Mouse (Mus musculus) embryonic facial prominence, embryonic 11.5 days (tissue): ENCODE measurements around the gene Mthfs. TPM values are rescaled to one million over a fixed set of nuclear protein-coding genes. Genes with fewer than 3 reads are reported as not detected.
"Not testable (repeated sequence)": the region's sequence is repeated elsewhere in the genome, so short reads cannot be mapped to it uniquely, and the experiment has no call there.

ENCODE experiments used
- ATAC-seq: fragments of 200-750 bp; cut with Nextera tagmentation; replicated peaks from 2 replicates; pipeline ENCODE4 v1.8.0; 2017; ENCODE audit warnings: low read depth; ENCODE audit not compliant: insufficient number of reproducible peaks, low FRiP score, low TSS enrichment
- DNase-seq: peaks from one replicate; pipeline ENCODE4 v3.0.0-alpha.2; 2015; ENCODE audit warnings: low spot score
- H3K27ac ChIP-seq: fragments of 300-500 bp; sonication (generic); replicated peaks from 2 replicates; pipeline ENCODE4 v1.5.1; 2014; ENCODE audit warnings: mild to moderate bottlenecking, low read depth, low read length, control low read depth
- H3K27me3 ChIP-seq: fragments of 300-500 bp; sonication (generic); 2 replicates; pipeline ENCODE4 v1.6.1; 2014; ENCODE audit warnings: mild to moderate bottlenecking, low read length, moderate library complexity, mixed read lengths; ENCODE audit not compliant: control insufficient read depth, insufficient read depth
- H3K36me3 ChIP-seq: fragments of 300-500 bp; sonication (generic); replicated peaks from 2 replicates; pipeline ENCODE4 v1.6.1; 2014; ENCODE audit warnings: low read depth, mild to moderate bottlenecking, low read length, moderate library complexity, mixed read lengths; ENCODE audit not compliant: control insufficient read depth, insufficient read depth
- H3K4me1 ChIP-seq: fragments of 300-500 bp; sonication (generic); 2 replicates; pipeline ENCODE4 v1.6.1; 2014; ENCODE audit warnings: low read length, mixed read lengths; ENCODE audit not compliant: control insufficient read depth, insufficient read depth
- H3K4me2 ChIP-seq: fragments of 300-500 bp; sonication (generic); 2 replicates; pipeline ENCODE4 v1.6.1; 2014; ENCODE audit warnings: low read depth, mild to moderate bottlenecking, control low read depth, low read length, moderate library complexity
- H3K4me3 ChIP-seq: fragments of 300-500 bp; sonication (generic); 2 replicates; pipeline ENCODE4 v1.5.1; 2014; ENCODE audit warnings: low read depth, low read length, control low read depth
- H3K9ac ChIP-seq: fragments of 300-500 bp; sonication (generic); replicated peaks from 2 replicates; pipeline ENCODE4 v1.6.1; 2014; ENCODE audit warnings: mild to moderate bottlenecking, control low read depth, low read length
- H3K9me3 ChIP-seq: fragments of 300-500 bp; sonication (generic); replicated peaks from 2 replicates; pipeline ENCODE4 v1.6.1; 2016; ENCODE audit warnings: mild to moderate bottlenecking, low read length, inconsistent platforms, mixed read lengths; ENCODE audit not compliant: control insufficient read depth
- WGBS: fragments of 180-500 bp; shearing (Covaris S2); extraction: QIAGEN DNeasy Blood & Tissue Kit; methylation state at CpG from one replicate; pipeline ENCODE4 v1.1.7; 2014; 5-methylcytosine and 5-hydroxymethylcytosine counted together
- polyA plus RNA-seq: library from polyadenylated mRNA; unstranded; fragments of >200 nt; fragmentation: Nextera tagmentation; extraction: Ambion mirVana; gene quantifications from 2 replicates; pipeline ENCODE4 v1.2.1, GENCODE M21; 2014

The Mthfs gene
- polyA plus RNA-seq, 1 experiment from 2014 or later, result 22.2 TPM

GRCm38 (mm10) chr9:89226071-89226470 lies 15.6 kb downstream of the Mthfs start:
- H3K9ac ChIP-seq, result no peak overlapping the region
- no peak overlapping the region for H3K4me3 ChIP-seq
- H3K9me3 ChIP-seq, result no peaks in the 10 kb centered on the region
- no peak for ATAC-seq
- no peaks in the 10 kb centered on the region for H3K4me1 ChIP-seq
- peak; percentile 23 for DNase-seq
- no peak overlapping the region for H3K27ac ChIP-seq
- WGBS, result 54% methylated on average over 4 of the region's 4 CpGs
- no peak overlapping the region for H3K4me2 ChIP-seq
- H3K36me3 ChIP-seq, result no peaks in the 10 kb centered on the region
- H3K27me3 ChIP-seq, result no peaks in the 10 kb centered on the region

- no peak for DNase-seq
- 82% methylated on average over 7 of the region's 7 CpGs for WGBS
- no peak overlapping the region for H3K9ac ChIP-seq
- no peak overlapping the region for H3K4me2 ChIP-seq
- ATAC-seq, result no peak
- no peaks in the 10 kb centered on the region for H3K9me3 ChIP-seq
- no peak overlapping the region for H3K27ac ChIP-seq
- H3K36me3 ChIP-seq, result no peaks in the 10 kb centered on the region
- H3K27me3 ChIP-seq, result no peaks in the 10 kb centered on the region
- H3K4me3 ChIP-seq, result no peak overlapping the region
- H3K4me1 ChIP-seq, result no peaks in the 10 kb centered on the region
These were observed 17.6 kb downstream of the Mthfs start for GRCm38 (mm10) chr9:89228122-89228521.

DNA sequence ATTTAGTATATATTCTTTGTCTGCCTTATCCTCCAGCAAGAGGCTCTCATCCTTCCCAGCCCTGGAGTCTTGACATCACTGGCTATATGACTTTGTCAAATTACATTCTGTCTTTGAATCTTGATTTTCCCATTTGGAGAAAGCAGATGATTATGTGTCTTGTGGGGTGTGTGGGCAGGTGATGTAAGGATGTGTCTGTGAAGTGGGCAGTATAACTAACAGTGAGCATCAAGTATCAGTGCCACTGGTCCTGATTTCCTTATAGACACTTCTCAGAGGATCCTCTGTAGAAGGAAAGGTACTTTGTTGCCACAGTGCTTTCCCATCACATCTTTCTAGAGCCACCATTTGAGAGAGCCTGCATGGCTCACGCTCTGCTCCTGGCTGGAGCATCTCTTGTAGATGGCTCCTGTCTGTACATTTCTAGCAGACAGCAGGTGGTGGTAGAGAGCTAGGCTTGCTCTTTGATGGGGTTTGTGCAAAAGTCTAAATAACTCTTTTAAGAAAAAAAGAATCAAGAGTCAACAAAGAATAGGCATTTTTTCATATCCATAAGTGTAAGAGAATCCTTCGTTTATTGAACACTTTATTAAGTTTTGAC lies 20.5 kb downstream of the Mthfs start:
- H3K9ac ChIP-seq, H3K27me3 ChIP-seq, H3K27ac ChIP-seq, ATAC-seq, H3K4me3 ChIP-seq, DNase-seq, H3K4me1 ChIP-seq, H3K4me2 ChIP-seq, H3K9me3 ChIP-seq, H3K36me3 ChIP-seq: not testable (repeated sequence)
- WGBS, result 61% methylated on average over 1 of the region's 2 CpGs

GRCm38 (mm10) chr9:89237131-89237530 lies 26.7 kb downstream of the Mthfs start:
- DNase-seq, H3K4me1 ChIP-seq, H3K4me2 ChIP-seq, H3K27ac ChIP-seq, H3K36me3 ChIP-seq, ATAC-seq, H3K4me3 ChIP-seq, H3K27me3 ChIP-seq, H3K9ac ChIP-seq, H3K9me3 ChIP-seq: not testable (repeated sequence)
- 96% methylated on average over 4 of the region's 4 CpGs for WGBS

DNA sequence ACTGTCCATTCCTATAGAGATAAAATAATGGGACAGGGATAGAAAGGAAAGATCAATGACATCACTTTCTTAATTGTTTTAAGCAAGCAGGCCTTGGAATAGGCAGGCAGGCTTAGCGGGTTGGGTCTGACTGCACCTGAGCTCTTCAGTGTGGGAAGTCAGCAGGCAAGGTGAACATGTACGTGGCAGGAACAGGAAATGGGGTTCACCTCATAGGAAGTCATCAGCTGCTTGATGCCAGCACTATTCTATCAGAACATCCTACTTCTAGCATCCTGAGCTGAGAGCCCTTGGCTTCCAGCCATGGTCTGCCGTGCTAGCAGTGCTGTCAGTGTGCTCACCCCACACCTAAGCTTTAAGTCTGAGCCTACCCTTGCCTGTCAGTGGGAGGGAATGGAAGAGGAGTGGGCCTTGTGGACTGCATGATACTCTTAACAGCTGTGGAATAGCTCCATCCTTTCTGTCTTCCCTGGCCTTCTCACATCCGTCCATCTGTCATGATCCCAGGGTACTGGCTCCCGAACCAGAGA lies 28.6 kb downstream of the Mthfs start:
- H3K36me3 ChIP-seq, H3K9ac ChIP-seq, H3K9me3 ChIP-seq, H3K4me1 ChIP-seq, DNase-seq, H3K4me2 ChIP-seq, H3K27me3 ChIP-seq, H3K4me3 ChIP-seq, ATAC-seq, H3K27ac ChIP-seq: not testable (repeated sequence)
- 86% methylated on average over 4 of the region's 5 CpGs for WGBS

- not testable (repeated sequence) for H3K27ac ChIP-seq, H3K4me1 ChIP-seq, H3K36me3 ChIP-seq, ATAC-seq, DNase-seq, H3K4me3 ChIP-seq, H3K4me2 ChIP-seq, H3K27me3 ChIP-seq, H3K9ac ChIP-seq, H3K9me3 ChIP-seq
- 86% methylated on average over 3 of the region's 3 CpGs for WGBS
These were observed 30.1 kb downstream of the Mthfs start for GRCm38 (mm10) chr9:89240516-89241019.

DNA sequence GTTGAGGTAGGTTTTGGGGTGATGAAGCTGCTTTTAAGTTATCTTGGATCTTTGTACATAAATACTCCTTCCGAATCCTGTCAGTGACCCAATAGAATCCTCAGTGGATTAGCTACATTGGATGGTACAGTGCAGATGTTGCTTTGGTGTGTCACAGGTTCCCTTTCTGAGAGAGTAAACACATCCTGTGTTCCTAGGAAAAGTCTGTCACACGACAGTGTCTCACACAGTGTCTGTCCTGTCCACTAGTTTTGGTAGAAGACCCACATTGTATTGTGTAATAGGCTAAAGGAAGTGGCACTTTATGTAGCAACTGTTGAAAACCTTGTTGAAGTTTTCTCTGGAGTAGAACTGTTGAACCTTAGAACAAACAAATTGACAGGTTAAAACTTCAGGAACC lies 42.9 kb downstream of the Mthfs start:
- WGBS, result 84% methylated on average over 2 of the region's 2 CpGs
- Histone ChIP-seq H3K27ac (no peak overlapping the region), H3K4me2 (no peak overlapping the region), H3K27me3 (no peaks in the 10 kb centered on the region), H3K4me3 (no peak overlapping the region), H3K4me1 (no peaks in the 10 kb centered on the region), H3K9me3 (no peaks in the 10 kb centered on the region), H3K9ac (no peak overlapping the region), H3K36me3 (no peaks in the 10 kb centered on the region)
- no peak for ATAC-seq
- no peak for DNase-seq

DNA sequence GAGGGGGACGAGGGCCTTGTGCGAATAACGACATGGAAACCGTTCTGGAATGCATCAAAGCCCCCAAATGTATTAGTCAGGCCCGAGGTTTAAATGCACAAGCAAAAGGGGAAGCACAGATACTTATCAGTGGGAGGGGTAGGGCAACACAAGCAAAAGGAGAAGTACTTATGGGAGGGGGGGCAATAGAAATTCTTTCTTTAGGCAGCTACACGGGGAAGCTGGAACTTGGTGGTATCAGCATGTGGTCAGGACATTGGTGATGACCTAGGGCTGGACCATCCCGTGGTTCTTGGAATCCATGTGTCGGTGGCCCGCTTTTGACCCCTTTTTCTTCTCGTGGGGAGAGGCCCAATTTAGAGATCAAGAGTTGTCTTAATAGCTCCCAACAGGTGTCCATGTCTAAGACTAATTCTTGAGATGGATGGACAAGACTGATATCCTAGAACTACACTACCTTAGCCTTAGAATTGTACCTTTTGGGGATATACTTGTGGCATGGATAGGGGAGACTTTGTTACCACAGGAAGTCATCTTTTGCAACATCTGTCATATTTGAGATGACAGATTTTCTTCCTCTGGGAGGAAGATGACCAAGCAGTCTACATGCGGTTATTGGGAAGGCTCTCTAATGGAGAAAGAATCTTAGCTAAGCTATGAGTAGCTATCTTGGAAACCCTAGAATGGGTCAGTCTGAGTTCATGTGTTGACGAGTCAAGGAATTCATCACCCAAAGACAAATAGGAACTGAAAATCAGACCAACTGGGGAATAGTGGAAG lies 46.3 kb downstream of the Mthfs start:
- ATAC-seq (no peak), DNase-seq (no peak)
- Histone ChIP-seq H3K4me2 (no peak overlapping the region), H3K4me1 (no peaks in the 10 kb centered on the region), H3K27me3 (no peaks in the 10 kb centered on the region), H3K36me3 (no peaks in the 10 kb centered on the region), H3K9me3 (no peaks in the 10 kb centered on the region), H3K27ac (no peak overlapping the region), H3K4me3 (no peak overlapping the region), H3K9ac (no peak overlapping the region)
- WGBS, result 81% methylated on average over 12 of the region's 12 CpGs
